Mouse (Mus musculus) bone marrow, adult 2 months (tissue): ENCODE measurements around the gene Gng7.

Experiments used
- CTCF ChIP-seq: fragments of 200-500 bp; IDR thresholded peaks from 2 replicates; pipeline ENCODE4 v1.5.1; 2011; ENCODE audit warnings: low read length, control low read depth; ENCODE audit not compliant: control insufficient read depth, insufficient read depth
- POLR2A ChIP-seq: fragments of 200-500 bp; IDR thresholded peaks from 2 replicates; pipeline ENCODE4 v1.6.1; 2011; ENCODE audit warnings: low read depth, mild to moderate bottlenecking, control low read depth, low read length, borderline replicate concordance; ENCODE audit not compliant: control insufficient read depth

DNA sequence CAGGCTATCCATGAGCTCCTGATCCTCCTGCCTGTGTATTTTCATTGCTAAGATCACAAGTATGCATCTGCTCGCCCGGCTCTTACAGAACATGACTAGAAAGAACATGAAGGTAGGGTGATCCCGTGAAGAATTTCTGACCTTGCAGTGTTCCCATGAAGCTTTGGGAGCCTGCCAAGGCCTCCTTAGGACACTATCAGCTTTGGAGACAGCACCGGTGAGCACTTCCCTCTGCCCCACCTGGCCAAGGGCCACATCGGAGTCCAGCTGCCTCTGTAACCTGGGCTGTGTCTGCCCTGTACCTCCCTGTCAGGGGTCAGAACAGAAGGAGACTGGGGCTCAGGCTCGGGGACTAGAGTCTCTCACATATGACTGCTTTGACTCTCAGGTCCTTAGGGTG, 28.0 kb downstream of the Gng7 start:
- TF ChIP-seq POLR2A: no peak
- TF ChIP-seq CTCF: no peak
